Mouse (Mus musculus) testis, adult 2 months (tissue): ENCODE data around the gene Ccdc83.

Experiments used
- CTCF ChIP-seq: fragments of 200-500 bp; IDR thresholded peaks from 2 replicates; pipeline ENCODE4 v1.5.1; 2012; ENCODE audit warnings: low read depth, mild to moderate bottlenecking, inconsistent platforms, low read length, moderate library complexity; ENCODE audit not compliant: control insufficient read depth, insufficient read depth, insufficient replicate concordance
- POLR2A ChIP-seq: fragments of 200-500 bp; IDR thresholded peaks from 2 replicates; pipeline ENCODE4 v1.6.1; 2012; ENCODE audit warnings: low read depth, mild to moderate bottlenecking, inconsistent platforms, low read length, moderate library complexity; ENCODE audit not compliant: control insufficient read depth

GRCm38 (mm10) chr7:90301942-90302646 is 36.5 kb upstream of the Ccdc83 start, which contains the start of gene Sytl2:
- TF ChIP-seq POLR2A (no peak), CTCF (no peak)
